Mouse (Mus musculus): ENCODE measurements at regions not wholly inside any gene's neighbourhood (a gene's known extent, or its start where the extent isn't known, plus 50 kb on each side); places are given as distances from the start of the nearest gene placed in this dataset.
"Not testable (repeated sequence)": the region's sequence is repeated elsewhere in the genome, so short reads cannot be mapped to it uniquely, and the experiment has no call there.

- no peak for DNase-seq
Measured at GRCm38 (mm10) chr11:16649599-16649998, 102.4 kb upstream of the Egfr start.

GRCm38 (mm10) chr11:16663806-16664205 is 88.2 kb upstream of the Egfr start:
- no peak for DNase-seq

DNA sequence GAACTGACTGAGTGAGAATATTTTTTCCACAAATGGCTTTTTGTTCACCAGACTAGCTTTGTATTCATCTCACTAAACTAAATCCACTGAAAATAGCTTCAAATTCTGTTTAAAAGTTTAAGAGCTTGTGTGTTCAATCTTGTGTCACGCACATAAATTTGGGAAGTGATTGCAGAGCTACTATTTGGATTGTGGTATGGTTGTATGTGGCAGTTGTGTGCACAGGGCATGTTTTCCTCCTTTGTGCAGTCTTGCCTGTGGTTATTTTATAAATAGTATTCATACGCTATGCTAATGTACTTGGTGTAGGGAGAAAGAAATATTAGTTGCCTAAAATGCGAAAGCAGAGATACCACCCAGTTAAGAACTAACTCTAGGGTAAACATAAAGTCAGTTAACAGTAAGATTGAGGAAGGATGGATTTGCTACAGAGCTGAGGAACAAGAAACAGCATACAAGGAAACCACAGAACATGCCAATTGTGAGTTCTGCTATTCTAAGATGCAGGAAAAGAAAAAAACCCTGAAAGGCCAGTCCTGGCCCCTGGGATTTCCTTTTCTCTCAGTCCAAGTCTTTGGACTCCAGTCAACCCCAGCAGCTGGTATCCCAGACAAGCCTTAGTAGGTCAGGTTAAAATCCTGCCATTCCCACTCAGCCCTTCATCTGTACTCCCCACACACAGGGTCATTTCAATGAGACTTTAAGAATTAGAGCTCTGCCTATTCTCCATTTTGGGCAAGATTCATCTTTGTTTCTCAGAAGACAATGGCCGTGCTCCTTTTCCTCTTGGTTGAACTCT is 82.4 kb upstream of the Egfr start:
- no peak for DNase-seq

DNA sequence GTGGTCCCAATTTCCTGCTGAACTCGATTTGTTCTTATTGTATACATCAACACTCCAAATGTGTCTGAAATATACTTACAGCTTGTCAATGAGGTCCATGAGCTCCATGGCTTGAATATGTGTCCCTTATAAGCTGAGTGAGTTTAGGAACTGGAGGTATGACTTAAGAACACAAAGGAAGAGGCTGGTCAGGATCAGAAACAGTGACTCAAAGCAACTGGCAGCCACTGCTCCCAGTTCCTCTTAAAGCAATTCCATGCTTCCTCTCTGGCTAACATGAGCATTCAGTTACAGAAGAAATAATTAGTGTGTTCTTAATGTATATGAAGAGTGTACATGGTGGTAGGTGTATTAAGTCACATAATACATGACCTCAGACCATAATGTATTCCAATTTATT is 81.7 kb upstream of the Egfr start:
- DNase-seq, result no peak

DNA sequence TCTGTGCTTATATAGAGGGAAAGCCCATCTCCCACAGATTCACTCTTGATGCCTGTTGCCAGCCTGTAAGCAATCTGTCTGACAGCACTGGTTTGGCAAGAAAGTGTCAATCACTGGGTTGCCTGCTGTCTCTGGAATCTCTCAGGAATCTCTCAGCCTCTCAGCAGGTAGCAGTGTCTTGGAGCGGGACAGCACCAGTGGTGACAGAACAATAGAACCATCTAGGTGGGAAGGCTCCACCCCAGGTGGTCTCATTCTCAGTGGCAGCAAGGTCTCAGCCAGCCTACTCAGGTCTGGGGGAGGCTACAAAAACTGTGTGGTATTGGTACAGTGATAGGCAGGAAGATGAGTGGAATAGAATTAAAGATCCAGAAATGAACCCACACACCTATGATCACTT is 76.1 kb upstream of the Egfr start:
- DNase-seq, result not testable (repeated sequence)

- DNase-seq, result no peak
Measured at GRCm38 (mm10) chr11:16683538-16683937, 68.5 kb upstream of the Egfr start.

DNA sequence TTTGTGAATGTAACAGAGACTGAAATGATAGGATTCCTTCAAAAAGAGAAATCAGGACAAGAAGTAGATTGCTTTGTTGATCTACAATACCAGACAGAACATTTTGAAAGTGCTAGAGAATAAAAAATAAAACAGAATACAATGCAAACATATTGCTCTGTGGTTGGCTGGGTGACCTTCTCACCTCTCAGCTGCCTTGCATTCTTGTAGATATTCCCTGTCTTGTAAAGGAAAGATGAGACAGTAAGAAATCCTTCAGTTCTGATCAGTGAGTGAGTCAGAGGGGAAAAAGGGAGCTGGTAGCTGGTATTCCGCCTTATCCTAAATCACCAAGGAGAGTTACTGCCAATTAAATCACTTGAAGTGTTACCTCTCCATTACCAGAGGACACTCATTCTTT is 56.4 kb upstream of the Egfr start:
- no peak for DNase-seq

- DNase-seq, result no peak
Measured at GRCm38 (mm10) chr11:16696787-16697186, 55.2 kb upstream of the Egfr start.

- no peak for DNase-seq
Measured at GRCm38 (mm10) chr11:16701826-16702225, 50.2 kb upstream of the Egfr start.

Measured in thymus, adult 18-20 months (tissue).